Mouse (Mus musculus) stomach, embryonic 16.5 days (tissue): ENCODE measurements at regions not wholly inside any gene's neighbourhood (a gene's known extent, or its start where the extent isn't known, plus 50 kb on each side); places are given as distances from the start of the nearest gene placed in this dataset.

Experiments
- ATAC-seq: fragments of 200-750 bp; cut with Nextera tagmentation; 2 replicates; pipeline ENCODE4 v1.8.0; 2017; ENCODE audit warnings: moderate number of reproducible peaks, moderate TSS enrichment; ENCODE audit not compliant: insufficient read depth, low FRiP score
- H3K27ac ChIP-seq: fragments of 300-500 bp; sonication (generic); 2 replicates; pipeline ENCODE4 v1.5.1; 2014; ENCODE audit warnings: low read length
- H3K27me3 ChIP-seq: fragments of 300-500 bp; sonication (generic); 2 replicates; pipeline ENCODE4 v1.6.1; 2014; ENCODE audit warnings: low read length, control low read depth, mixed read lengths; ENCODE audit not compliant: control insufficient read depth, insufficient read depth
- H3K36me3 ChIP-seq: fragments of 300-500 bp; sonication (generic); 2 replicates; pipeline ENCODE4 v1.6.1; 2014; ENCODE audit warnings: low read length; ENCODE audit not compliant: control insufficient read depth, insufficient read depth
- H3K4me1 ChIP-seq: fragments of 300-500 bp; sonication (generic); 2 replicates; pipeline ENCODE4 v1.6.1; 2014; ENCODE audit warnings: low read length, control low read depth, mixed read lengths; ENCODE audit not compliant: control insufficient read depth, insufficient read depth
- H3K4me2 ChIP-seq: fragments of 300-500 bp; sonication (generic); 2 replicates; pipeline ENCODE4 v1.6.1; 2014; ENCODE audit warnings: low read depth, low read length, mixed read lengths
- H3K4me3 ChIP-seq: fragments of 300-500 bp; sonication (generic); replicated peaks from 2 replicates; pipeline ENCODE4 v1.5.1; 2014; ENCODE audit warnings: mild to moderate bottlenecking, low read length
- H3K9ac ChIP-seq: fragments of 300-500 bp; sonication (generic); 2 replicates; pipeline ENCODE4 v1.6.1; 2014; ENCODE audit warnings: low read length
- H3K9me3 ChIP-seq: fragments of 300-500 bp; sonication (generic); replicated peaks from 2 replicates; pipeline ENCODE4 v1.6.1; 2016; ENCODE audit warnings: low read length, control low read depth; ENCODE audit not compliant: control insufficient read depth
- WGBS: fragments of 180-500 bp; shearing (Covaris S2); extraction: QIAGEN DNeasy Blood & Tissue Kit; methylation state at CpG from one replicate; pipeline ENCODE4 v1.1.7; 2014; 5-methylcytosine and 5-hydroxymethylcytosine counted together

DNA sequence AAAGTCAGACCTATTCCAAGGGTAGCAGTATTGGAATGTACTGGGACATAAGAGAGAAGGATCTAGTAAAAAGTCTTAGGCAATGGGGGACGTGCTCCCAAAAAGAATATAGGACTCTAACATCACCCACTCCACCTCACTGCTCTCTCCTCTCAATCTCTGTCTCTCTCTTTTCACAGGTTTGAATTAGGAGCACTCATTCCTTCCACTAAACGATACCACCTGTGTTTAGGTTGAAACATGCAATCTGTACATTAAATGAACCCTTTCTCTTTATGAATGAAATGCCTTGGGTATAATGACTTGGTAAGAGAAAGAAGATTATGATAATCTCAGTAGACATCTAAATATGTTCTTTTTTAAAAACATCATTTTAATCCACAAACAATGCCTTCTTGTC, 129.4 kb downstream of the Zpld1 start:
- Histone ChIP-seq H3K4me3 (no peak overlapping the region), H3K4me1 (no peaks in the 10 kb centered on the region), H3K27ac (no peak overlapping the region), H3K27me3 (no peaks in the 10 kb centered on the region), H3K36me3 (no peaks in the 10 kb centered on the region), H3K9me3 (no peaks in the 10 kb centered on the region), H3K9ac (no peak overlapping the region), H3K4me2 (no peak overlapping the region)
- no peak for ATAC-seq
- WGBS = 84% methylated on average over 2 of the region's 2 CpGs

DNA sequence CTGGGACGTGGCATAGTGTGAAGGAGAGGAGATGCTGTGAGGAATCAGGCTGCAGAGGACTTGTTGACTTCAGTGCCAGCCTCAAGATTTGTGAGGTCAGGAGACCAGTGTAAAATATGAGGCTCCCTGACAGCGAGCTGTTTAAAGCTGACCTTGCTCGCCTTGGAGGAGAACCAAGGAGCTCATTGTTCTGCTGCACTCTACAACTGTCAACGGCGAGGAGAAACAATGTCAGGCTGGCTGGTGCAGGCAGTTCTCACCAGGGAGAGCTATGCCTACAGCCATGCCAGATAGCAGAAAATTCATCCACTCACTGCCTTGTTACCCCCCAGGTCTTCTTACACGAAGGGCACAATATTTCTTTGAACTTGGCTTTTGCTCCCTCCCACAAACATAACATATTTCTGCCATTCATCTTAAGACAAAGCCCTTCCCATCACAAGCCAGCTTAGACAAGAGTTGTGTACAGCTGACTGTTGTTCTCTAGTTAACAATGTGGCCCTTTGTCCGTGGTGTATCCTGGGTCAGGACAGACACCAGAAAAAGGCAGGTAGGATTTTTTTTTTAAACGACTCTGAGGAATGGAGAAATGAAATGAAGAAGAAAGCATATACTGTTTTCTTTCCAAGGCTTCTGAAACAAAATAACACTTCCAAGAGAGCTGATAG, 131.5 kb downstream of the Zpld1 start:
- Histone ChIP-seq H3K4me3 (no peak overlapping the region), H3K27me3 (no peaks in the 10 kb centered on the region), H3K36me3 (no peaks in the 10 kb centered on the region), H3K9me3 (no peaks in the 10 kb centered on the region), H3K4me2 (no peak overlapping the region), H3K27ac (no peak overlapping the region), H3K9ac (no peak overlapping the region), H3K4me1 (no peaks in the 10 kb centered on the region)
- WGBS = 44% methylated on average over 8 of the region's 8 CpGs
- 0 out of 2 replicates have a peak, but pooled peaks have one; percentile 21 for ATAC-seq

DNA sequence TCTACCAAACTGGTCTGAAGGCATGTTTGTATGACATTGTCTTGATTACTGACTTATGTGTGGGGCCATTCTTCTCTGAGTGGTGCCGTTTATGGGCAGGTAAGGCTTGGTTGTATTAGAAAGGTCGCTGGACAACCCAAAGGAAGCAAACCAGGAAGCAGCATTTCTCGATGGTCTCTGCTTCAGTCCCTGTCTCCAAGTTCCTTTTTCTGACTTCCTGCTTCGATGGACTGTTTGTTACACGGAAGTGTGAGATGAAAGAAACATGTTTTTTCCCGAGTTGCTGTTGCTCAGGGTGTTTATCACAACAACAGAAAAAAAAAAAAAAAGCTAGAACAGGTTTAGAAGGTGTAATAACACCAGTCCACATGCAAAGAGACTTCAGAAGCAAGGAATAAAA, 134.9 kb downstream of the Zpld1 start:
- Histone ChIP-seq H3K9me3 (no peaks in the 10 kb centered on the region), H3K27ac (no peak overlapping the region), H3K27me3 (no peaks in the 10 kb centered on the region), H3K9ac (no peak overlapping the region), H3K36me3 (no peaks in the 10 kb centered on the region), H3K4me2 (no peak overlapping the region), H3K4me1 (no peaks in the 10 kb centered on the region), H3K4me3 (no peak overlapping the region)
- WGBS = 71% methylated on average over 6 of the region's 6 CpGs
- ATAC-seq = no peak

DNA sequence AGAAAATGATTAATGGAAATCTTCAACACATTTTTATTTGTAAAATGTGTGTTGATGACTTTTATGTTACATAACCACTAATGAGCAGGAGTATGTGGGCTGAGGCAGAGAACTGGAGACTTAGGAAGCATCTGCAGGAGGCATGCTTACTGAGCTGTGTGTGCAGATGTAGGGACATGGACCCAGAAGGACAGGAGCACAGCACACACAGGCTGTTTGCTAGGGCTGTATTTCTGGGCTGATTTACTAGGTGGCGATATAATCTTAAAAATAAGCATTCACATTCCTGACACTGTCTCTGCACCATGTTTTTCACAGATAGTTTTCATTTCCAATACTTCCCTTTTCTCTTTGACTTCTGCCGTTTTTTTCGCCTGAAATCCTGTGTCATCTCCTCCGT, 146.1 kb downstream of the Zpld1 start:
- WGBS = 40% methylated on average over 4 of the region's 4 CpGs
- Histone ChIP-seq H3K27me3 (no peaks in the 10 kb centered on the region), H3K9ac (no peak overlapping the region), H3K4me2 (no peak overlapping the region), H3K4me3 (no peak overlapping the region), H3K4me1 (no peaks in the 10 kb centered on the region), H3K36me3 (no peaks in the 10 kb centered on the region), H3K9me3 (no peaks in the 10 kb centered on the region), H3K27ac (no peak overlapping the region)
- ATAC-seq = no peak

DNA sequence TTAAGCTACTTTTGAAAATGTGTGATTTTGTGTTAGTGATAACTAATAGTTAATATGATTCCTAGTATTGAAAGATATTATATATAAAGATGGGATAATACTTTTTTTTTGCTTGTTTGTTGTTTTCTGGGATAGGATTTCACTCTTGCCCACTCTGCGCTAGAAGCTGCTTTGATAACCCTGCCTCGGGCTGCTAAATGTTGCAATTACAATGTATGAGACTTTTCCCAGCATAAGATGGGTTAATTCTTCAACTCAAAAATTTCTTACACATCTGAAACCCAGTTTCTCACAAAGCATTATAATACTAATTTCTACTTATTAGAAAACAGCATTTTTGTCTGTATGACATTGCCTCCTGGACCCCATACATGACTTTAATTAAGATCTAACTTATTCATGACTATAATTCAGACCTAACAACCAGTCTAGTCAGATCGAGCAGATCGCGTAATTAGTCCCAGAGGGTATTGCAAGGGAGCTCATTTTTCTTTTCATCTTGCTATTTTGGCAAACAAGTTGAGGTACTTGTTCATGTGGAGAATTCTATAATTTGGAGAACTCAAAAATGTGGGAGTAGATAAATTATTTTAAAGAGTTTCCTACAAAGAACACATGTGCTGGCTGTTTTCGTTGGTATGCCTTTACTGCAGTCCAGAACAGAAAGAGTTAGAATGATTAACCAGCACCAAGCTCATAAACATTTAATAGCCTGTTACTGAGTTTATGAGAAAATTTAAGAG, 155.2 kb downstream of the Zpld1 start:
- no peaks in the 10 kb centered on the region for H3K4me1 ChIP-seq
- H3K27ac ChIP-seq = no peak overlapping the region
- WGBS = 80% methylated on average over 6 of the region's 6 CpGs
- H3K9ac ChIP-seq = no peak overlapping the region
- H3K4me2 ChIP-seq = no peak overlapping the region
- H3K36me3 ChIP-seq = no peaks in the 10 kb centered on the region
- no peak overlapping the region for H3K4me3 ChIP-seq
- no peaks in the 10 kb centered on the region for H3K9me3 ChIP-seq
- H3K27me3 ChIP-seq = no peaks in the 10 kb centered on the region
- ATAC-seq = no peak

DNA sequence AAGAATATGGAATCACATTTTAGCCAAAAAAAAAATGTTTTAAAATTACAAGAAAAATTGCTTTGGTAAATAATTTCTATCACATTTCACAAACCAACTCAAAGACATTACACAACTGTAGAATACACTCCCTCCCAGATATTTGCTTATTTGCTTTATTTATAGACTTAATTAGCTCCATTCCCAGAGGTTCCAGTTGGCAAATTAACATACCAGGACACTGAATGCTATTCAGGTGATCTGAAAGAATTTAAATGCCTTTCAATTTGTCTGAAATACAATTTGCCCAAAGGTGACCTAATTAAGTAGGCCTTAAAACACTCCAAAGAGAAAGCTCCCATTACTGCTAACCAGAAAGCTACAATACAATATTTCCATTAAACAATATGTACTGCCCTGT, 162.8 kb downstream of the Zpld1 start:
- no peak overlapping the region for H3K27ac ChIP-seq
- no peak overlapping the region for H3K9ac ChIP-seq
- no peak overlapping the region for H3K4me3 ChIP-seq
- no peak overlapping the region for H3K4me2 ChIP-seq
- no peaks in the 10 kb centered on the region for H3K4me1 ChIP-seq
- H3K27me3 ChIP-seq = no peaks in the 10 kb centered on the region
- ATAC-seq = no peak
- H3K36me3 ChIP-seq = no peaks in the 10 kb centered on the region
- H3K9me3 ChIP-seq = no peaks in the 10 kb centered on the region

DNA sequence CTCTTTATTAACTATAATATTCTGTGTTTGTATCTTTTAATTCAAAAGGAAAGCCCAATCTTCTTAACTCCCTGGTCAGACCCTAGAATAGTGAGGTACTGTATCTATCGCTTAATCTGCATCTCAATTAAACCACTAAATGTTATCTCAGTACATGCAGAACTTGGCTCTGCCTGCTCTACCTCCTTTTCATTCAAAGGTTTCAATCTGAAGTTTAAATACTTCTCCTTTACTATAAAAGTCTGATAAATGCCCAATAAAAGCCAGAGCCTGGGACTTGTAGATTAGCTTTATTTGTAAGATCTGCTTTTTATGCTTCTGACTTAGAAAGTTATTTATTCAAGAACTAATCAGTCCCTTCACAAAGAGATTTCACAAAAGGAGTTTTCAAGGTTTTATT, 200.1 kb downstream of the Zpld1 start:
- Histone ChIP-seq H3K4me2 (no peak overlapping the region), H3K4me3 (no peak overlapping the region), H3K4me1 (no peaks in the 10 kb centered on the region), H3K9ac (no peak overlapping the region), H3K27me3 (no peaks in the 10 kb centered on the region), H3K36me3 (no peaks in the 10 kb centered on the region), H3K9me3 (no peaks in the 10 kb centered on the region), H3K27ac (no peak overlapping the region)
- WGBS = 92% methylated on average over 1 of the region's 1 CpGs
- ATAC-seq = no peak

DNA sequence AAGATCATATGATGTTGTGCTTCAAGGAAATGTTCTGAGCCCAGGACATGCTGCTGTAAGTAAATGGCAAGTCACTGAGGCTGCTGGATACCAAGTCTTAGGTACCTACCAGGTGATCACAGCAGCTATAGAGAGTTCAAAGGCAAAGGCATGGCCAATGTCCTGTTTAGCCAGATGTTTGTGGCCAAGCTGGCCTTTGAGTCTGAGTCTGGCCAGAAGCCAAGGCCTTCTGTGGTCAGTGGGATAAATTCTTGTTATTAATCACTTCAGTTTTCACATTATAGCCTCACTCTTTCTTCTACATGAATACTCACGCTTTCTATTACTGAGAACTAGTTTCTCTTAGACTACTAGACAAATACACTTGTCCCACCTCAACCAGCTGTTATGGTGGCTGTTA, 210.3 kb downstream of the Zpld1 start:
- no peaks in the 10 kb centered on the region for H3K9me3 ChIP-seq
- H3K4me3 ChIP-seq = no peak overlapping the region
- no peak overlapping the region for H3K4me2 ChIP-seq
- no peak for ATAC-seq
- no peak overlapping the region for H3K9ac ChIP-seq
- no peak overlapping the region for H3K27ac ChIP-seq
- no peaks in the 10 kb centered on the region for H3K36me3 ChIP-seq
- H3K4me1 ChIP-seq = no peaks in the 10 kb centered on the region
- 89% methylated on average over 1 of the region's 1 CpGs for WGBS
- no peaks in the 10 kb centered on the region for H3K27me3 ChIP-seq

DNA sequence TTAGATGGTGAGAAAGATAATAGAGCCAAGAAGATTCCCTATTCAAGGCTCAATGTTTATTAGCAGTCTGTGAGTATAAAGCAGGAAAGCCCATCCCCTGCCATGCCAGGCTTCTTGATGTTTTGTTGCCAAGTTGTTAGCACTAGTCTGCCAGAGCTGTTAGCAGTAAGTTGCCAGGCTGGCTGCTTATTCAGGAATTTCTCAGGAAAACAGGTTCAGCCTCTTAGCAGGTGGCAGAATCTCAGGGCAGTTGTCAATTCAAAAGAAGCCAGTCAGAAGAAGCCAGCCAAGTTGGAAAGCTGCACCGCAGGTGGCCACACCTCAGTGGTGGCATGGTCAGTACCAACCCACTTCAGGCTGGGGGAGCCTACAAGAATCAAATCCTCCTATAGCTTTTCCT, 221.6 kb downstream of the Zpld1 start:
- no peak for ATAC-seq
- WGBS = 48% methylated on average over 1 of the region's 1 CpGs

More for the DNA sequence above, 221.6 kb downstream of the Zpld1 start:
- no peaks in the 10 kb centered on the region for H3K4me1 ChIP-seq
- H3K36me3 ChIP-seq = no peaks in the 10 kb centered on the region
- no peak overlapping the region for H3K4me3 ChIP-seq
- H3K9me3 ChIP-seq = no peaks in the 10 kb centered on the region
- no peak overlapping the region for H3K4me2 ChIP-seq
- H3K27me3 ChIP-seq = no peaks in the 10 kb centered on the region
- no peak overlapping the region for H3K27ac ChIP-seq
- H3K9ac ChIP-seq = no peak overlapping the region
